Mouse (Mus musculus) liver, postnatal 0 days (tissue): ENCODE results near the gene Polr2i.

Source experiments
- CTCF ChIP-seq: sonication (generic); IDR thresholded peaks from 2 replicates; pipeline ENCODE4 v1.5.1; 2016; ENCODE audit warnings: antibody characterized with exemption, low read depth
- EP300 ChIP-seq: IDR thresholded peaks from 2 replicates; pipeline ENCODE4 v1.6.1; 2016; ENCODE audit warnings: antibody characterized with exemption, low read depth, mild to moderate bottlenecking

GRCm38 (mm10) chr7:30274383-30274782, 42.6 kb downstream of the Polr2i start:
- TF ChIP-seq CTCF (no peak), EP300 (no peak)
